Mouse (Mus musculus): ENCODE data around the gene Ttc21a.
A peak's percentile ranks its signal among the peaks of the same experiment; 100 is the strongest.
"Not testable (repeated sequence)": the region's sequence is repeated elsewhere in the genome, so short reads cannot be mapped to it uniquely, and the experiment has no call there.

The Ttc21a gene

DNA sequence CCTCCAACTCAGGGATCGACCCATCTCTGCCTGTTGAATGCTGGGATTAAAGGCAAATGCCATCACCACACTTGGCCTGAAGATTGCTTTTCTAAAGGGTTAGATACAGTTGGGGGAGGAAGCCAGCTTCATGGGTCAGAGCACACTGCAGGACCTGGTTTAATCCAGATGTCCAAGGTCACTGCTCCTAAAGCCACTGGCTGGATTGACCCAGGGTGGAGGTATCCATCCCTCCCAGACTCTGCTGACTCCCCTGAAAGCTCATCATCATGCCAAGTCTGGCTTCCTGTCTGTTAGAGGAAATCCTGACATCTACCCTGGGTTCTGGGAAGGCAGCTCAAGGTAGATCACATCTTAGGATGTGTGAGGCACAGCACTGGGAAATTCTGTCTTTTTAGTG, 61.4 kb downstream of the Ttc21a start:
- DNase-seq (ENCODE audit: low spot score in 2 of 2), result no peak

DNA sequence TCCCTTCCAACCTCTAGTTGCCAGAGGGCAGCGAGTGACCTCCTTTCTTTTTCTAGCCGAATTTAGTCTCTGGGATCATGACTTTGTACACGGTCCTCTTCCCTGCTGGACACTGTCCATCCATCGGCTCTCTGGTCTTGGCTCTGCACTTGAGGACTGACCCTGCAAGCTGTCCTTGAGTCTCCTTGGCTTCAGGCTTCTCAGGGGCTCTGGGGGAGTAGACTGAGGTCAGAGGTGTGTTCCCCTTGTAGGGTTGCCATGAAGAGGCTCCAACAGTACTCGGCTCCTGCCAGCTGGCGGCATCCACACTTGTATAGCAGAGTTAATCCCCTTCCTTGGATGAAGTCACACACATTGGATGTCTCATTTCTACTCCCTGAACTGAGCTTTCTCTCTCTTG, 62.2 kb downstream of the Ttc21a start:
- DNase-seq (ENCODE audit: low spot score in 2 of 2), result no peak

DNA sequence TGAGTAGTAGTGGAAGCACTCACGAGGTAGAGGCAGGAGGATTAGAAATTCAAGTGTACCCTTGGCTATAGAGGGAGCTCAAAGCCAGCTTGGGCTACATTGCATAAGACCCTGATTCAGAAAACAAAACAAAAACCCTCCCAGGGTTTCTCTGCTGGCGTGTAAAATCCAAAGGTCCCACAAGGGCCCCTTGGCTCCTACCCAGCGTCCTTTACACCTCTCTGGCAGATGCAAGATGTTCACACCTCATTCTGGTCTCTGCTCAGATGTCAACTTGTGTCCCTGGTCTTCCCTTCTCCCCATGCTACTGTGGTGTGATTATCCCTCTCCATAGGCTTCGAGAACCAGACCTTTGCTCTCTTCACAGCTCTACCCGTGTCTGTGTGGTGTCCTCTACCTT, 63.4 kb downstream of the Ttc21a start:
- no peak for DNase-seq (ENCODE audit: low spot score in 2 of 2)

DNA sequence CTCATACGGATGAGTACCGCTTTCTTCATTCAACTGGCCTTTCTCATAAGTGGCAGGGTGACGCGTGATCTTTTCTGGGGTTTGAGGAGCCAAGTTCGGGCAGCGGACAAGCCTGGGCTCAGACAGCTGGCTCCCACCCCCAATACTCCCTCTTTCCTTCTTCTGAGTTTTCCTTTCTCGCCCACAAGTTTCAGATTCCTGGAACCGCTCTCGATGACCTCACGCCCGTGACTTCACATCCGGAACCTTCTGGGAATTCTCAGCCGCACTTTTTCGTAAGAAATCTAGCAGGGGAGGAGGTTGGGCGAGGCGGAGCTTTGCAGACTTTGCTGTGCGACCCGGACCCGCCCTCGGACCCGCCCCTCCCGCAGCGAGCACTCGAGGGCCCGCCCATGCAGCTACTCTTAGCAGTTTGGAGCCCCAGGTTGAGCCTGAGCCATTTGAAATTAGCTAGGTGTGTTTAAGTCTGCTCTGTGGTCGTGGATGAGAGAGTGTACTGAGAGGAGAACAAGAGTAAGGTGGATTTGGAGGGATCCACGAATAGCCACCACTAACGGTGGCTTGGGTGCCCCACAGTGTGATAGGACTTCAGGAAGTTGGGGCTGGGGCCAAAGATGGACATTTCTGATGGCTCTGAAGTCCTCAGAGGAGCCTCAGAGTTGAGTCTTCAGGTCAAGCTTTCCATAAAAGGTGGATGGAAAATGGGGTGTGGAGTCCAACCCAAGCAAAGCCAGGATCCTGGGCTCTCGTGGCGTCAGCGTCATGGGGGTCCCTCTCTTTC, 64.7 kb downstream of the Ttc21a start:
- DNase-seq (ENCODE audit: low spot score in 2 of 2), result peak; percentile 67 to 82

DNA sequence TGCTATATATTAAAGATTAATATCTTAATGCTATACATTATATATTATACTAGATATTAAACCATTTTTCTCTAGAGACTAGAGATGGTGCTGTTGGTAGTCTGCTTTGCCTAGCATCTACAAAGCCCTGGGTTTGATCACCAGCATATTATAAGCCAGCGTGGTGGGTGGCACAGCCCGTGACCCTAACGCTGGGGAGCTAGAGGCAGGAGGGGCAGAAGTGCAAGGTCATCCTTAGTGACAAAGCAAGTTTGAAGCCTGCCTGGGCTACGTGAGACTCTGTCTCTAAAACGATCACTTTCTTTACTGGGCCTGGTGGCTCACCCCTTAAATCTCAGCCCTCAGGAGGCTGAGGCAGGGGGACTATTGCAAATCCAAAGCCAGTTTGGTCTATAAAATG, 65.5 kb downstream of the Ttc21a start:
- DNase-seq (ENCODE audit: low spot score in 2 of 2), result no peak

DNA sequence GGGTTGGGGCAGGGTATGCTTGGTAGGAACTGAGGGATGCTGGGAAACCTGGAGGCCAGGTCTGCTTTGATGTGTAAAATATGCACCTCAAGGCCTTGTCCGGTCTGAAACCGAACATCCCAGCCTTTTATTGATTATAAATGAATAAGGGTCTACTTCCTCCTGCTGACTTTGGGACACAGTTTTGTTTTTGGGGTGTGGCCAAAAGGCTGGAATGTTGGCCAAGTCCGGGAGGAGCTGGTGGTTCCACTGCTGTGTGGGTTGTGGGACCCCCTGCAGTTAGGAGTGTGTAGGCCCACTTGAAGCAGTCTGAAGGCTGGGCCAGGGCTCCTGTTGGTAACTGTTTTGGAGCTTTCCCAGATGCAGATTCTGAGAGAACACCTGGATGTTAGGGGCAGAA, 68.5 kb downstream of the Ttc21a start:
- no peak for DNase-seq (ENCODE audit: low spot score in 2 of 2)

DNA sequence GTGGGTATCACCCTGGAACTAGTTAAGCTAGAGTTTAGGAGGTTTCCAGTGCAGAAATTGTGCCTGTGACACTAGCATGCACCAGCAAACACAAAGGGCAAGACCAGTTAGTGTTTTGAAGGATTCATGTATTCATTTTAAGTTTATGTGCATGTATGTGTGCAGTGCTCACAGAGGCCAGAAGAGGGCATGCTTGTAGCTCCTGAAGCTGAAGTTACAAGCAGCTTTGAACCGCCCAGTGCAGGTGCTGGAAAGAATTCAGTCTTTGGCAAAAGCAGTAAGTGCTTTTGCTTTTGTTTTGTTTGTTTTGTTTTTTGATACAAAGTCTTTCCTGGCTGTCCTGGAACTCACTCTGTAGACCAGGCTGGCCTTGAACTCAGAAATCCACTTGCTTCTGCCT, 70.4 kb downstream of the Ttc21a start:
- DNase-seq (ENCODE audit: low spot score in 2 of 2), result no peak

DNA sequence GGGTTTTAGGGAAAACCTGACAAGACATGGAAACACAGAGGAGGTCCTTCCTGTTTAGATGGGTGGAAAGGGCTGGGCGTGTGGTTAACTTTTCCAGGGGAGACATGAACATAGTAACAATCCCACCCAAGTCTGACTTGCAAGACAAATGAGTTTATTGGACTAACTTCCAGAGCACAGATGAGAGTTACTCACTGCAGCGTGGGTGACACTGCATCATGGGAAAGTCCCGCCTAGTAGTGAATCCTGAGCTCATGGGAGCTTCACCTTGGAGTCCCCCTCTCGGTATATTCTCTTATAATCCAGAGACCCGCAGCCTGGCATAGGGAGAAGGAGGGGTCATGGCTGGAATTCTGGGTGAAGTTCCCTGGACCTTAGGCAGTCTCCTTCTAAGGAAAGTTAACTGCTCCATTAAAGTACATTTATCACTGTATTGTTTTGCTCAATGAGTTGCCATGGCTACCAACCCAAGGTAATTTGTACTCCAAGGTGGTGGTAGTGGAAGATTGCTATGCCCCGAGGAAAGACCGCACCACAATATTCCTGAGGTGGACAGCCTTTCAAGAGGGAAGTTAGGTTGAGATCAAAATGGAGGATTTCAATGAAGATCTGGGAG, 71.9 kb downstream of the Ttc21a start:
- no peak for DNase-seq (ENCODE audit: low spot score in 2 of 2)

DNA sequence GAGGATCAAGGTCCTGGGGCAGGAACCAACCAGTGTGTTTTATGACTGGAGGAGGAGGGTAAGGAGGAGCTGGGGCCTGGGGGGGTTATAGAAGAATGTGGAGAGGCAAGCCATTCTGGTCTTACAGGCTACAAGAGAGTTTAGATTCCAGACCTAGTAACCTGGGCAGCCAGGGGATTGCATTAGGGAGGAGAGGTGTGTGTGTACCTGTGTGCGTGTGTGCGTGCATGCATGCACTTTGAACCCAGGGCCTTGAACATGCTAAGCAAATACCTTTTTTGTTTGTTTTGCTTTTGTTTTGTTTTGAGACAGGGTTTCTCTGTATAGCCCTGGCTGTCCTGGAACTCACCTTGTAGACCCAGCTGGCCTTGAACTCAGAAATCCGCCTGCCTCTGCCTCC, 72.5 kb downstream of the Ttc21a start:
- no peak for DNase-seq (ENCODE audit: low spot score in 2 of 2)

DNA sequence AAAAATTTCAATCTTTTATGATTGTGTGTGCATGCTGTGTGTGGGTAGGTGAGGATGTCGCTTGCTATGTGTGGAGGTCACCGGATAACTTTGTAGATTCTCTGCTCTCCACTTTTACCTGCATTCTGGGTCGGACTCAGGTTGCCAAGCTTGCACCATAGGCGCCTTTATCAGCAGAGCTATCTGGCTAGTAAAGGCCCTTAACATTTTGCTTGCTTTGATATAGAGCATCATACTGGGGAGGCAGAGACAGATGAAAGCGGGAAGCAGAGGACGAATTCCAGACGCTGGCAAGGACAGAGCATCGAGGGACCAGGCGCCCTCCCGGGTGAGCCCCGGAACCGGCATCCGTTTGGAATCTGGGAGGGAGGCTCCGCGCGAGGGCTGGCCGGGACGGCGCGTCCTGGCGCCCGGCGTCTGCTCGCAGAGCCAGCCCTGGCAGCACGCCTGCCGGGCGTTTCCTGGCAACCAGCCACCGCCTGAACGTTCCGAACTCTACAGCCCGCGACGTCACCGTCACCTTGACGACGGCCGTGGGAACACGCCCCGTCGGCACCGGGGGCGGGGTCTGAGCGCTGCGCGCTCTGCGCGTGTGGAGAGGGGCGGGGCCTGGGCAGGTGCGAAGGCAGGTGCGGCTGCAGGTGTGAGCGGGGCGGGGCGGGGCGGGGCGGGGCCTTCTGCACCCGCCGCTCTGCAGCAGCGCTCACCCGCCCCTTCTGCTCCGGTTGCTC, 73.5 kb downstream of the Ttc21a start:
- DNase-seq (ENCODE audit: low spot score in 2 of 2), result peak; percentile 91 to 95

DNA sequence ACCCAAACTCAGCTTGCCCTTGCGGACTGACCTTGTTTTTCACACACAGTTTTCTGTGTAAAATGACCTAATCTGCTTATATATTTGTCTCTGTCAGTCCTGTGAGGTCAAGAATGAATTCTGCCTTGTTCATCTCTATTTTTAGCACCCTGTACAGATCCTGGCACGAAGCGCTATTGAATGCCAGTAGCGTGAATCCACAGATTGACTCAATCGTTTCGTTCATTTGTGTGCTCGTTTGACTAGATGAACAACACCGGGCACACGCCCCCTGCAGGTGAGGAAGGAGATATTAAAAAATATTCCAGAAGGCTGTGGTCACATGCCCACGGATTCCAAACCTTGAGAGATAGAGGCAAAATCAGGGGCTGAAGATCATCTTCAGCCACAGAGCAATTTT, 74.1 kb downstream of the Ttc21a start:
- no peak for DNase-seq (ENCODE audit: low spot score in 2 of 2)

DNA sequence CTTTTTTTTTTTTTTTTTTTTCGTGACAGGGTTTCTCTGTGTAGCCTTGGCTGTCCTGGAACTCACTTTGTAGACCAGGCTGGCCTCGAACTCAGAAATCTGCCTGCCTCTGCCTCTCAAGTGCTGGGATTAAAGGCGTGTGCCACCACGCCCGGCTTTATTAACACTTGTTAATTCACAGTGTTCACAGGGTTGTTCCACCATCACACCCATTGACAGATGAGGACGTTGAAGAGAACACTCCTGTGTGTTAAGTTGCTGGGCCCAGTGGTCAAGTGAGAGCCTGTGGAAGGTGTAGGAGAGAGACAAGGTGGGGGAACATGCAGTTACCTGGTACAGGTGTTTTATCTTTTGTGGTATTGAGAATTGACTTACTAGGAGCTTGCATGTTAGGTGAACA, 74.8 kb downstream of the Ttc21a start:
- DNase-seq (ENCODE audit: low spot score in 2 of 2), result not testable (repeated sequence)

DNA sequence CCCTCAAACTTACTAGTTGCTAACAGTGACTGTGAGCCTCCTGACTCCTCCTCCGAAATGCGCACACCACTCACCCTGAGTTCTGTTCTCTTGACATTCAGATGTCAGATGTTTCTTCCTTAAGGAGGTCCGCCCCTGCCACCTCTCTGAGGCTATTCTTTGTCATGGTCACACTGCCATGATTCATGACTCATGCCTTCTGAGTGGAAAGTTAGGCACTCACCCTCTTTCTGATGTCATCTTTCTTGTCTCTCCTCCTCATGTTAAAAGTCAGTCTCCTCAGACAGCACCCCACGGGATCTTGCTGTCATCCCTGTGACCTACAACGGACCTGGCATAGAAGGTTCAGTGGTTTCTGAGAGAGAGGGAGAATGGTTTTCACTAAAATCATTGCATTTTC, 75.4 kb downstream of the Ttc21a start:
- DNase-seq (ENCODE audit: low spot score in 2 of 2), result no peak

DNA sequence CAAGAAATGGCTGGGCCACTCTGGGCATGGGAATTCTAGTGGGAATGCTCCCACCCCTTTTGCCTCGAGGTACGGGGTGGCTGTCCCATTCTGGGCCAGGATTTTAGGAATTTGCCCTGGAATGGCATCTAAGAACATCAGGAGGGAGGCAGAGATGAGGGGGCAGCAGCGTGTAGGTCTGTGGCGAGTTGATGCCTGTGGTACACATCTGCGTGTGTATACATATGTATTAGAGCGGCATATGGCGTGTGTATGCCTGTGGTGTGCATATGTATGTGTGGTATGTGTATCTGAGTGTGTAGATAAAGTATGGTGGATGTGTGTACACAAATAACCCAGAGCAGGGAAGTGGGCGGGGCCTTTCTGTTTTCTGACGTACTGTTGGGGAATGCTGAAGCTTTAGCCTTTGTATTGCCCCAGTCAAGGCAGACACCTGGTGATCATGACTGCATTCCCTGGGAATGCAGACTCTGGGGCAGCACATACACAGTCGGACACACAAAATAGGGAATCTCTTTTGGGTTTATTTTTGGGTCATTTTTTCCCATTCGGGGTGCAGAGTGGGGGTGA, 75.9 kb downstream of the Ttc21a start:
- DNase-seq (ENCODE audit: low spot score in 2 of 2), result no peak

DNA sequence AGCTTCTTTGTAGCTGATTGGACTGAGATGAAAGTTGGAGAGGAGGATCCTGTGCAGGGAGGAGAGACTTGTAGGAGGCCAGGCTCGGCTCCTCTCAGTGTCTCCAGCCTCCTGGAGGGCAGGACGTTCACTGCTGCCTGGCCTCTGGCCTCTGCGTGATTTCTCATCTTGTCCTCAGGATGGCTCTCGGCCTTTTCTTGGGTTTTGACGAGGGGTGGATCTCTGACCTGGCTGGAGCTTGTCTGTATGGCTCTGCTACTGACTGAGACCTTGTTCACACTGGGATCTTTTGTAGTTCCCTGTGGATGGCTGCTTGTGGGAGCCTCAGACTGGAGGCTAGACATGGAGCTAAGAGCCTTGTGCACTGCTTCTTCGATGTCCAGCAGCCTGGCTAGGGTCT, 77.4 kb downstream of the Ttc21a start:
- DNase-seq (ENCODE audit: low spot score in 2 of 2), result no peak

DNA sequence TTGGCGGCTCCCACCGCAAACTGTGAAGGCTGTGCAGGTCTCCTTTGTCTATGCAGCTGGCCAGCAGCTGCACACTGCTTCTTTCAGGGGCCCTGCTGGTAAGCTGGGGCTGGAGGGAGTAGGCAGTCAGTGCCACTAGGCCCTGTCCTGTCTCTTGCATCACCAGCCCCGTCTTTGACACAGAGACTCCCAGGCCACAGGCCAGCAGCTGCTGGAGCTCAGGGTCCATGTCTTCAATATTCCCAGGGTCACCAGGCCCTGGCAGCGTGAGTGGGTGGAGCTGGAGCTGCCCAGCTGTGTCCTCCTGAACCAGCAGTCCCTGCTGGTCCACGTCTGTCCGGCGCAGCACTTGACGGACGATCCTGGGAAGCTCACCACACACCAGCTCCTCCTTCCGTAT, 79.5 kb downstream of the Ttc21a start:
- no peak for DNase-seq (ENCODE audit: low spot score in 2 of 2)
